Mouse (Mus musculus) megakaryocyte, embryonic 14.5 days (primary cell): ENCODE measurements around the gene Lrig2. TPM values are rescaled to one million over a fixed set of nuclear protein-coding genes. Genes with fewer than 3 reads are reported as not detected.
"Not testable (repeated sequence)": the region's sequence is repeated elsewhere in the genome, so short reads cannot be mapped to it uniquely, and the experiment has no call there.

Source experiments
- H3K27me3 ChIP-seq: replicated peaks from 2 replicates; pipeline ENCODE3; 2012; ENCODE audit warnings: inconsistent platforms
- H3K36me3 ChIP-seq: replicated peaks from 2 replicates; pipeline ENCODE3; 2012; ENCODE audit warnings: low read length, inconsistent platforms, mixed read lengths
- H3K4me1 ChIP-seq: 2 replicates; pipeline ENCODE4 v1.6.1; 2012; ENCODE audit warnings: inconsistent platforms
- H3K4me3 ChIP-seq: replicated peaks from 2 replicates; pipeline ENCODE3; 2012; ENCODE audit warnings: moderate library complexity, mild to moderate bottlenecking, inconsistent platforms
- H3K9me3 ChIP-seq: 2 replicates; pipeline ENCODE4 v1.6.1; 2012; ENCODE audit warnings: inconsistent platforms
- FLI1 ChIP-seq: IDR thresholded peaks from 2 replicates; pipeline ENCODE4 v1.6.1; 2012; ENCODE audit warnings: low read length, inconsistent platforms, mixed read lengths
- GATA1 ChIP-seq: IDR thresholded peaks from 3 replicates; pipeline ENCODE4 v1.6.1; 2012; ENCODE audit warnings: mixed read lengths, low read length, inconsistent platforms, borderline replicate concordance
- polyA plus RNA-seq: library from polyadenylated mRNA; stranded (reverse); fragments of >175 nt; gene quantifications from 2 replicates; pipeline ENCODE4 v1.2.3, GENCODE M21; 2012; ENCODE audit warnings: low replicate concordance; ENCODE audit not compliant: insufficient read depth

Gene Lrig2
- polyA plus RNA-seq, 1 experiment = 0.22 TPM

DNA sequence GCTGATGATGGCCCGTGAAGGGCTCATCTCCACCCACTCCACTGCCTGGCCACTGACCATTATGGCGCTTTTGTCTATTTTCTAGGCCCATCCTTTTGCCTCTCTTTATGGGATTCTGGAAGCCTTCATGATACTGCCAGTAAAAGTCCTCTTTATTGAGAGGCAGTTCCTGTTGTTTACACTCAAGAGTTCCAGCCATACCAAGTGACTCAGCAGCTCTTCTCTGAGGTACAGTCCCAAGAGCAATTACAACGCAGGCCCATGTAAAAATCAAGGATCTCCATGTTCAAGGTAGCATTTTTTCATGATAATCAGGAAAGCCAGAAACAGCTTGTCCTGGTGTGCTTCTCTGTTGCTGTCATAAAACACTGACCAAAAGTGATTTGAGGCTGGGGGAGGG, 75.8 kb downstream of the Lrig2 start:
- no peak overlapping the region for H3K4me3 ChIP-seq
- no peaks in the 10 kb centered on the region for H3K9me3 ChIP-seq
- no peaks in the 10 kb centered on the region for H3K36me3 ChIP-seq
- TF ChIP-seq FLI1 (no peak), GATA1 (no peak)
- H3K4me1 ChIP-seq = peaks cover 5% of the 10 kb centered on the region
- peaks cover 6% of the 10 kb centered on the region for H3K27me3 ChIP-seq

DNA sequence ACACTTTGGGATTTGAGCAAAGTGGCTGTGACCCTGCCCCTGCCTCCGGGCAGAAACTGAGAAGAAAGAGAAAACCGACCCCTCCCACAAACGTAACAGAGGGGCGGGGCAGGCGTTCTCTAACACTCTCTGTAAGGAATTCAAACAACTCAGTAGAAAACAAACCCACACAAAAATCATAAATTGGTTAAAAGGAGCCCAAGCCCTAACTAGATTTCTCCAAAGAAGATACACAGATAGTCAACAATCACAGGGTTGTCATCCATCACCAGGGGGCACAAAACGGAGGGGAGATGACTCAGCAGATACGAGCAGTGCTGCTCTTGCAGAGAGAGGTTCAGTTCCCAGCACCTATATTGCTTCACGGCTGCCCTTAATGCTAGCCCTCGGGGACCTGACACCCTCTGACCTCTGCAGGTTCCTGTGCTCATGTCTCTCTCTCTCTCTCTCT, 77.4 kb downstream of the Lrig2 start:
- no peaks in the 10 kb centered on the region for H3K9me3 ChIP-seq
- TF ChIP-seq GATA1 (no peak), FLI1 (no peak)
- peaks cover 9% of the 10 kb centered on the region for H3K27me3 ChIP-seq
- peak overlapping the region; percentile 71 for H3K4me3 ChIP-seq
- H3K36me3 ChIP-seq = no peaks in the 10 kb centered on the region
- H3K4me1 ChIP-seq = peaks cover 5% of the 10 kb centered on the region

DNA sequence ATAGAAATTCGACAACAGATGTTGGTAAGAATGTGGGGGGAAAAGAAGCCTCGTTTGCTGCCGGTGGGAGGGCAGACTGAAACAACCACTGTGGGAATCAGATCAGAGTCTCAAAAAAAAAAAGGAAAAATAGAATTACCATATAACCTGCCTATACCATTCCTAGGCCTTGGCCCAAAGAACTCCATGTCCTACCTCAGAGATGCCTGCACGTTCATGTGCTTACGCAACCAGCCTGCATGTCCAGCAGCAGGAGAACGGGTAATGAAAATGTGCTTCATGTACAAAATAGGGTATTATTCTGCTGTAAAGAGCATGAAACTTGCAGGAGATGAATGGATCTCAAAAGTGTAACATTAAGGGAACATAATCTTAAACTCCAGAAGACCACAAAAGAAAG, 79.1 kb downstream of the Lrig2 start:
- H3K36me3 ChIP-seq = no peaks in the 10 kb centered on the region
- H3K4me3 ChIP-seq = no peak overlapping the region
- H3K27me3 ChIP-seq = peaks cover 4% of the 10 kb centered on the region
- TF ChIP-seq GATA1 (no peak), FLI1 (no peak)
- peaks cover 5% of the 10 kb centered on the region for H3K4me1 ChIP-seq
- no peaks in the 10 kb centered on the region for H3K9me3 ChIP-seq

DNA sequence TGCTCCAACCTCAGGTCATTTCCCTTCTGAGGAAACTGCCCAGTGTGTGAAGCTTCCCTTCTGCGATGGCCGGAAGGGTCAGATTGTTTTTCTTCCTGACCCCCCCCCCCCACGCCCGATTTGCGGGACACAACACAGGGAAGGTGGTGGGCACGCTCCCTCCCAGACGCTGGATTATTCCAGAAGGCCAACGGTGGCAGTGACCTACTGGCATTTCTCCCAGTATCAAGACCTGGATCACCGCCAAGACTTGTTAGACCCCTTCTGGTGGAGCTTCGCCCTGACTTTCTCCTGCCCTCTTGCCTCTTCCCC, 79.9 kb downstream of the Lrig2 start:
- H3K36me3 ChIP-seq = no peaks in the 10 kb centered on the region
- H3K27me3 ChIP-seq = peaks cover 3% of the 10 kb centered on the region
- TF ChIP-seq FLI1 (no peak), GATA1 (no peak)
- no peaks in the 10 kb centered on the region for H3K9me3 ChIP-seq
- H3K4me1 ChIP-seq = peaks cover 5% of the 10 kb centered on the region
- H3K4me3 ChIP-seq = no peak overlapping the region

DNA sequence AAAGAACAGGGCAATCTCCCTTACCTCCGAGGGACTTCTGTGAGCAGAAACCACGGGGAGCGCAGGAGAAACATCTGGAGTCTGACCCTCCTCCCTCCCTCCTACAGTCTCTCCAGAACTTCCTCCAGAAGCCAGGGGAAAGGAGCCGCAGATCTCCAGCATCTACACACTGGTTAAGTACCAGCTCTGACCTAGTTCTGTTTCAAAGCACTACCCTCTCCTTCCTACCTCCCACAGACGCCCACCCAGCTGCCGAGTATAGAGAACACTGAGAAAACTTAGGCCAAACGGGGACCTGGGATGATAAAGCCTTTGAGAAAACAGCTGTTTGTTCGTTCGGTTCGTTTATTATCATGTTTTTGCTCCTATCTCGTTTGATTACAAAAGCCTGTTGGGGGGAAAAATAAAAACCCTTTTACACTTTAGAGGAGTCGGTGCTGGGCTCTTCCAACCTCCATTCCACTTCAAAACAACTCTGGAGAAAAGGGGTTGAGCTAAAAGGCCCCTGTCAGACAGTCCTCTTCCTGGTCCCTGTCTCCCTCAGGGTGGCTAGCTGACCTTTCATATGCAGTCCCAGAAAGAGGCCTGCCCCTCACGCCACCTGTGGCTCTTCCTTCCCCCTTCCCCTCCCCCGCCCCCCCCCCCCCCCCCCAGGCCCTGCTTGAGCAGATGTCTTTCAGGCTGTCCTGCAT, 80.4 kb downstream of the Lrig2 start:
- Histone ChIP-seq H3K36me3 (no peaks in the 10 kb centered on the region), H3K4me3 (no peak overlapping the region), H3K9me3 (no peaks in the 10 kb centered on the region), H3K27me3 (peaks cover 3% of the 10 kb centered on the region), H3K4me1 (peaks cover 5% of the 10 kb centered on the region)
- TF ChIP-seq GATA1 = no peak
- no peak for TF ChIP-seq FLI1

DNA sequence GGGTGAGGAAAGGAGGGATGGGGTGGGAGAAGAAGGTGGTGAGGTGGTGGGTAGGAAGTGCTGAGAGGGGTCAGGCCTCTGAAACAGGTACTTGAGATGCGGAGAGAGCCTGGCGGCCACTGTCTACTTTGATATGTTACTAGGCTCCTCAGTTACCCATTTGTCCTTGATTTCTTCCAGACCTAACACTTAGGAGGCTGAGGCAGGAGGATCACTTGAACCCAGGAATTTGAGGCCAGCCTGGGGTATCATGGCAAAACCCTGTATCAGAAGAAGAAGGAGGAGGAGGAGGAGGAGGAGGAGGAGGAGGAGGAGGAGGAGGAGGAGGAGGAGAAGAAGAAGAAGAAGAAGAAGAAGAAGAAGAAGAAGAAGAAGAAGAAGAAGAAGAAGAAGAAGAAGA, 84.4 kb downstream of the Lrig2 start:
- not testable (repeated sequence) for H3K4me1 ChIP-seq, H3K9me3 ChIP-seq, H3K27me3 ChIP-seq, H3K4me3 ChIP-seq, H3K36me3 ChIP-seq

DNA sequence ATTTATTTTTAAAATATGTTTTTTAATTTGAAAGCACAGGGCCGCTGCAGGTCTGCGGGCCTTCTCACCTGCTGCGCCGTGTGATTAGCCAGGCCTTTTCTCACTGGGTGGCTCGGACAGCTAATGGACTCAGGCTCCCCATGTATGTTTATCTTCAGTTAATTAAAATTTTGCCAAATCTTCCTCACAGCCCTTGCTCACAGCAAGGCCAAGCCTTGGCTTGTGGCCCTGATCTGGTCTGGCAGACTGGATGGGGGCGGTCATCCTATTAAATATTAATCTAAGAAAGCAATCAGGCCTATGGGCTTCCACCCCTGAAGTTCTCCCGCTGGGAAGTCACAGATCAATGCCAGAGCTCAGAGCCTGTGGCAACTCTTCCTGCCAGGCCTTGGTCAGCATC, 87.4 kb downstream of the Lrig2 start:
- no peaks in the 10 kb centered on the region for H3K4me1 ChIP-seq
- no peaks in the 10 kb centered on the region for H3K27me3 ChIP-seq
- no peak overlapping the region for H3K4me3 ChIP-seq
- no peaks in the 10 kb centered on the region for H3K9me3 ChIP-seq
- TF ChIP-seq FLI1 = no peak
- no peak for TF ChIP-seq GATA1
- H3K36me3 ChIP-seq = no peaks in the 10 kb centered on the region

DNA sequence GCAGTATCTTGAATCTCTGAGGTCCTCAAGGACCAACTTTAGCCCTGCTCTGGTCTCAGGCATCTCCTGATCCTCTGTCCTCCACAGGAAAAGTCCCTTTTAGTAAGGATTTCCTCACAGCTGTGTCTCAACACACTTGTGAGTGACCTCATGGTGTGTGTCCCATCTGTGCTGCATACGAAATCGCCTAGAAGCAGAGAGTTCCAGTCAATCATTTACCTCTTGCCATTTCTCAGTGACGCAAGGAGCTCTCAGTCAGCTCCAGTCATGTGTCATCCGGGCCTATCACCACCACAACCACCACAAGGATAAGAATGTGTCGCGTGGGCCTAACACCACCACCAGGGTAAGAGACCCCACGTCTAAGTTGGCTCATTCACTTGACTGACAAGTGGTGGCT, 90.8 kb downstream of the Lrig2 start:
- Histone ChIP-seq H3K4me3 (no peak overlapping the region), H3K36me3 (no peaks in the 10 kb centered on the region), H3K9me3 (no peaks in the 10 kb centered on the region), H3K27me3 (no peaks in the 10 kb centered on the region), H3K4me1 (no peaks in the 10 kb centered on the region)
- TF ChIP-seq GATA1 (no peak), FLI1 (no peak)

DNA sequence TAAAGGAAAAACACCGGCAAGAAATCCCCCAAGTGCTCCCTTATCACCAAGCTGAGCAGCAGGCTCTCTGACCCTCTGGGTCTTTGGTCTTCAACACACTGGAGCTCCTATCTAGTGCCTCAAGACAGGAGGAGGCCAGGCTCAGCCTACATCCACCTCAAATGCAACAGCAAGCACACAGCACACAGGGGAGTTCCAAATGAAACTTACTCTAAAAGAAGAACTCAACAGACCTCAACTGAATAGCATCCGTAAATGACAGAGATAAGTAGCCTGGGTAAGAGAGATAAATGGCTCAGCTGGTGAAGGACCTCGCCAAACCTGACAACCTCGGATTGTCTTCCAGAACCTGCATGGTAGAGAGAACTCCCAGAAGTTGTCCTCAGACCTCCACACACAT, 91.7 kb downstream of the Lrig2 start:
- no peaks in the 10 kb centered on the region for H3K9me3 ChIP-seq
- TF ChIP-seq FLI1 (no peak), GATA1 (no peak)
- no peaks in the 10 kb centered on the region for H3K36me3 ChIP-seq
- no peaks in the 10 kb centered on the region for H3K4me1 ChIP-seq
- H3K4me3 ChIP-seq = no peak overlapping the region
- no peaks in the 10 kb centered on the region for H3K27me3 ChIP-seq

DNA sequence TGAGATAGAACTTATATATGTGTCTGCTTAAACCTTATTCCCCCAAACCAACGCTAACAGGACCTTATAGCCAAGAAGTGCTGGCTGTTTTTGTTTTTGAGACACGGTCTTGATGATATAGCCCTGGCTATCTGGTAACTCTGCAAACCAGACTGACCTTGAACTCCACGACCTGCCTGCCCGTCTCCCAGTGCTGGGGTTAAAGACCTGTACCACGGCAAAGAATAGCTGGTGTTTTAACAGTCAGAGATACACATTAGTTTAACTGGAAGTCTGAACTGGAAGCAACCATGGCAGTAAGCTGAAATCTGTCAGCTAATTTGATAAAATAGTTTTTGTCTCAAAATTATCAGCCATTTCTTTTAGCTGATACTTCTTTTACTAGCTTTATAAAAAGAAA, 94.9 kb downstream of the Lrig2 start:
- Histone ChIP-seq H3K36me3 (no peaks in the 10 kb centered on the region), H3K4me1 (no peaks in the 10 kb centered on the region), H3K9me3 (no peaks in the 10 kb centered on the region), H3K27me3 (no peaks in the 10 kb centered on the region), H3K4me3 (no peak overlapping the region)
- TF ChIP-seq FLI1 (no peak), GATA1 (no peak)

DNA sequence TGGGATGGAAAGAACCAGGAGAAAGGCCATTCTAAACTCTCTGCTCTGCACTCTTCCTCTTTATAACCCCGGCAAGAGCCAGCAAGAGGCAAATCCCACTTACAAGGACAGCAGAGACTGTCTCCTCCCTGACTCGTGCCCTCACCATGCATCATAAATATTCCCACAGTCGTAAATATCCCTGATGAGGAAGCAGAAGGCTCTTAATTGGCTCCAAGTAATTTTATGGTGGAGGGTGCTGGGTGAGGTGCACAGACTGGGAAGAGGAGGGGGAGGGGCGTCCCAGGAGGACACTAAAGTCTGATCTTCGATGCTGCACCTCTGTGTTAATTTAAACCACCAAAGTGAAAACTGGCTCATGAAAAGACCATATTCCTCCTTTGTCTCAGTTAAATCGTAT, 99.2 kb downstream of the Lrig2 start:
- no peaks in the 10 kb centered on the region for H3K9me3 ChIP-seq
- H3K27me3 ChIP-seq = peaks cover 3% of the 10 kb centered on the region
- no peaks in the 10 kb centered on the region for H3K4me1 ChIP-seq
- H3K4me3 ChIP-seq = no peak overlapping the region
- H3K36me3 ChIP-seq = no peaks in the 10 kb centered on the region
- TF ChIP-seq FLI1 (no peak), GATA1 (no peak)
